Mouse (Mus musculus): ENCODE data around the gene A930033H14Rik.

Gene A930033H14Rik

DNA sequence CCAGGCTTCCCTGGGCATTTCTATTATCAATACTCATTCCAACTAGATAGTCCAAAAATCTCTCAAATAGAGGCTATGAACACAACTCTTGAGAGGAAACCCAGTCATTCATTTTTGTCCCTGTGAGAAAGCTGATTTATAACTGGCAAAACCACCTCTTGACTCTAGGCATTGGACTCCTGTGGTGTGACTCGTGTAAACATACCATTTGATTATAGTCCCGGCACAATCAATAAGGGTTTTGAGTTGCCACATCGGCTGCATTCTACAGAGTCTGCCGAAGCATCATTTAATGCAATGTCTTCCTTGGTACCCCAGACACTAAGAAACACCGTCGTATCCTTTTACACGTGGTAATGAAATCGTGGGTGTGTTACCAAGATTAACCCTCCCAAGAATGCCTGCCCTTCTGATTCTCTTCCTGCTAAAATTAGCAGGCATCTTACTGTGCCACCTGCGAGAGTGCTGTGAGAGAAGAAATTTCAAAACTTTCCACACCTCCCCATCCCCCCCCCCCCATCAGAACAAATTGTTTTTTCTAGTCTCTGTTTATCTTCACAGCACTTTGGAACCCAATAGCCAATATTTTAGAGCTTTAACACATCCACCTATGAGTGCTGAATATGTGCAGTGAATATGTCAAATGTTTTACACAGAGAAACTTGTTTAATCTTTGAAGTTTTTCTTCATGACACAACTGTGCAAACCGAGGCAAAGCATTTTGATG, 22.3 kb downstream of the A930033H14Rik start:
- no peak for DNase-seq

- DNase-seq, result no peak
Observed at GRCm38 (mm10) chr10:69187773-69188443, 25.0 kb downstream of the A930033H14Rik start.

DNA sequence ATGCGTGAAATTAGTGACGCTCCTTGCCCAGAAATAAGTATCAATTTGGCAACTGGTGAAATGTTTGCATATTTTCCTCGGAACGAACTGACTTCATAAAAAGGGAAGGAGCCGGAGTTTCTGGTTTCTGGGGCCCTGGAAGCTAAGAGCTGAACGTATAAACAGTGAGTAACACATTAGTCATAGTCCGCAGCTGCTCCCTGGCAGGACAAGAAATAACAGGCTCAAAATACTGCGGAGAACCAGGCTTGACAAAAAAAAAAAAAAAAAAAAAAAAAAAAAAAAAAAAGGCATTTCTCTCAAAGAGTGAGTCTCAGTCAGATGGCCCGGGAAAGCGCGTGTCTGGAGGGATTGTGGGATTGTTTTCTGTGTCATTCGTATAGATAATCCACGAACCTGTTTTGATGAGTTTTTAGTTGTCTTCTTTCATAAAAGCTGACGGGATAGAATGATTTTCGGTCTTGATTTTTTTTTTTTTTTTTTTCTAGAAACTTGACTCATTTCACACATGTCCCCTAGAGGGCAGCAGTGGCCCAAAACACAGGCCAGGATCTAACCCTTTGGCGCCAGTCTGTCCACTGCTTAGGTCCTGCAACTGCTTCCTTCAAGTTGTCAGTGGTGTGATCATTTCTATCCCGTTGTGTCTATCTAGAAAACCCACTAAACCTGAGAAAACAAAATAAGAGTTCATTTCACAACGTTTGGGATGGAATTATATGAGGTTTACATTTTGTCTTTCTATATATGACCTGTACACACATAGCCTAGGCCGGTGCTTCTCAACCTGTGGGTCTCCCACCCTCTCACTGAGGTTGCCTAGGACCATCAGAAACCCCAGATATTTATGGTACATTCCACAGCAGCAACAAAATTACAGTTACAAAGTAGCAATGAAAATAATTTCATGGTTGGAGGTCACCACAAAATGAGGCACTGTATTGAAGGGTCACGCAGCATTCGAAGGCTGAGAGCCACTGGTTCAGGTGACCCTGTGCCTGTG, 26.7 kb downstream of the A930033H14Rik start:
- peak; percentile 60 for DNase-seq

DNA sequence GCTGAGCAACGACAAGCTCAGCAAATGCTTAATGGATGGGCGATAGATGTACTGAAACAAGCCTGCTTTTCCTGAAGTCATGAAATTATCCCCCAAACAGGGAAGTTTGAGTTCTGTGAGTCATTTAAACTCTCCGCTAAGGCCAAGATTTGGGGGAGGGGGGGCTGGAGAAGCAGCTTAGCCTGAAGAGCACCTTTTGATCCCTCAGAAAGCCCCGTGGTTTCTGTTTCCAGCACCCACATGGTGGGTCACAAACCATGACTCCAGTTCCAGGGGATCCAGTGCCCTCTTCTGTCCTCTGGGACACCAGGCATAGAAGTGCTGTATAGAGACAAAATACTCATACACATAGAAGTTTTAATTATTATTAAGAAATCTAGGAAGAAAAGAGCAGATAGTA, 27.5 kb downstream of the A930033H14Rik start:
- DNase-seq, result no peak

- no peak for DNase-seq
Observed at GRCm38 (mm10) chr10:69184903-69185302, 28.0 kb downstream of the A930033H14Rik start.

GRCm38 (mm10) chr10:69180997-69181396, 31.9 kb downstream of the A930033H14Rik start:
- DNase-seq, result no peak

GRCm38 (mm10) chr10:69179341-69179740, 33.6 kb downstream of the A930033H14Rik start:
- DNase-seq, result no peak

DNA sequence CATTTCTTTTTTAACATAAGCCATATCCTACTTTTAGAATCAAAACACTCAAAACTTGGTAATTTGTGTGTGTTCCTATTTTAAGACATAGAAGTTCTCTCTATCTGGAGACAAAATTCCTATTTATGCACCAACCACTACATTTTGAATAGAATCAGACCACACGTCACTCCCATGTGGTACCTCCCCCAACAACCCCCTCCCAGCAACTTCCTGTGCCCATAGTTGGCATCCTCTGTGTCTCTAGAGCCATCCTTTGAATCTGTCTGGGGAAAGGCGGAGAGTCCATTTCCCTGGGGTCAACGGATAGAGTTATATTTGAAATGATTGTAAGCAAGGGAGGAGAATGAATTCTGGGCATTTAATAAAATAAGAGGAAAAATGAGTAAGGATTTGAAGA, 36.8 kb downstream of the A930033H14Rik start:
- no peak for DNase-seq

- no peak for DNase-seq
Observed at GRCm38 (mm10) chr10:69172412-69172811, 40.5 kb downstream of the A930033H14Rik start.

DNA sequence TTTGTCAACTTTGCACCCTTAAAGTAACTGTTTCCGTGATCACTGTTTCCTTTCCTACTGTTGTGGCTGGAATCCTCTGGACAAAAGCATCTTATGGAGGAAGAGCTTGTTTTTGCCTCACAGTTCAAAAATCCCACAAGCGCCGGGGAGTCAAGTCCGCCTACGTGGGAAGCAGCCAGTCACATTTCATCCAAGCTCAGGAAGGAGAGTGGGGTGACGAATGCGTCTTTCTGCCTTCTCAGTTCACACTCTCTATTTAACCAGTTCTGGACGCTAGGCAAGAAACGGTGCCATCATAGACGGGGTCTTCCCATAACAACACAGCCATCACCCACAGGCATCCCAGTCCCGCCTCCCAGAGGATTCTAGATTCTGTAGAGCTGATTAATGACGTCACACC, 46.4 kb downstream of the A930033H14Rik start:
- DNase-seq, result no peak

DNA sequence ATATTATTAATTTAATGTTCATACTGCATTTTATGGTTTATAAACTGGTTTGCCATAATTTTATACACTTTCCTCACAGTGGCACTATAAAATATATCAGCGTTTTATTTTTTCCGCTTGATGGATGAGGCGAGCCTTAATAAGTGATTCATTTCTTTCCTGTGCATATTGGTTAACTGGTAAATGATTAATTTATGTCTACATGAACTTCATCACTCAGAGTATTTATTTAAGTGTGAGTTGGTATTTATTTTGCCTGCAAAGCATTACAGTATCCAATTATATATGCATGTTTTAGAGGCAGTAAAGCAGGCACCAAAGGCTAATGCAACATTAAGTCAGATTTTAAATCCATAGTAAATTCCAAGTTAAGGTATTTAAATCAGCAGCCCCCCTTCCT, 47.1 kb downstream of the A930033H14Rik start:
- no peak for DNase-seq

DNA sequence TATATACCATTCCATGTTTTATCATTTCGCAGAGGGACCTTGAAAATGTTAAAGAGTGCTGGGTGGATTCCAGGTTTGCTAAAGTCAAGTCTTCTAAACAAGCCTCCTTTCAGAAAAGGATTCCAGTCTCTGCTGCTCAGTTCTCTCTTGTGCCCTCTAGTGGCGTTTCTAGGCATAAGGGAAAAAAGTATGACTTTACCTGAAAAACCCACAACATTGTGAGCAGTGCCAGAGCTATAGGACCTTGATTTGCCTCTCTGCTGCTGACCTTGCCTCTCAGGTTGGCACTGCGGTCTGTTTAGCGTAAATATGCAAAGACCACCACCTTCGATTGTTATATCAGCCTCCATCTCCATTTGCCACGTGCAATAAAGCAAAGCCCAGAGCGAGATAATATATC, 47.8 kb downstream of the A930033H14Rik start:
- DNase-seq, result no peak

DNA sequence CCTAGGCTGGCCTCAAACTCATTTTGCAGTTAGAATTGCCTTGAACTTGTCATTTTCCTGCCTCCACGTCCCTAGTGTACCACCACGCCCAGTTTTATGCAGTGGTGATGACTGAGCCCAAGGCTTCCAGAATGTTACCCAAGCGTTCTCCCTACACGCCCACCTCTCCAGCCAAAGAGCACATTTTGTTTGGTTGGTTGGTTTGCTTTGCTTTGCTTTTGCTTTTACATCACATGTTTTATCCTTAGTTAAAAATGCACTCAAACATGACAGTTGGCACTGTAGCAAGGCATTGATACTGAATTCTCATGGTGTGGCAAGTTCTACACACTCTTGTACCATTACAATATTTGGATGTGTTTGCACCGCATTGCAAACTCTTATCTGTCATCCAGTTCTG, 49.7 kb downstream of the A930033H14Rik start:
- DNase-seq, result no peak

DNA sequence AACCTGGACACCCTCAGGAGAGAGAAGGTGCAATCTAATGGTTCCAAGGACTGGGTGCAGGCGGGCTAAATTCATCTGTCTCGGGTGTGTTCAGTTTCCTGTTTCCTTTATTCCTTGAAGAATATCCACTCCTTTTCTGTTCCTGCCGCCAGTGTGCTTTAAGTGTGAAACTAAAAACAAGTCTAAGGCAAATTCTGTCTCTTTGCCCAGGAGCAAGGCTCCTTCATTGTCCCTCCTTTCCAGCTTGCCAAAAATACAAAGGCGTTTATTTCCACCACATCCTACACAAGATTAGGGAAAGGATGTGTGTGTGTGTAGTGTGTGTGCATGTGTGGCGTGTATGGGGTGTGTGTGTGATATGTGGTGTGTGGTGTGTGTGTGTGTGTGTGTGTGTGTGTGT, 50.3 kb downstream of the A930033H14Rik start:
- no peak for DNase-seq

DNA sequence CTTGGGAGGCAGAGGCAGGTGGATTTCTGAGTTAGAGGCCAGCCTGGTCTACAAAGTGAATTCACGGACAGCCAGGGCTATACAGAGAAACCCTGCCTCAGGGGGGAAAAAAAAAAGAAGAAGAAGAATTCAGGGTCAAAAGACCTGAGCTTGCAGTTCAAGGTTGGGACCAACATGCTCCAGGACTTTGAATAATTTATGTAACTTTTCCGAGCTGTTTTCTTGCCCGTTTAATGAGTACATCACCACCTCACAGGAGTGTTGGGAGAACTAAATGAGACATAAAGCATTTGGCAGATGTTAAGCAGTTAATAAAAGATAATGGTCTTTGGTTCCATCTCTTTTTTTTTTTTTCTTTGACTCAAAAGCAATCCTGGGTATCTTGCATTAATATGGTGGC, 51.4 kb downstream of the A930033H14Rik start:
- no peak for DNase-seq

DNA sequence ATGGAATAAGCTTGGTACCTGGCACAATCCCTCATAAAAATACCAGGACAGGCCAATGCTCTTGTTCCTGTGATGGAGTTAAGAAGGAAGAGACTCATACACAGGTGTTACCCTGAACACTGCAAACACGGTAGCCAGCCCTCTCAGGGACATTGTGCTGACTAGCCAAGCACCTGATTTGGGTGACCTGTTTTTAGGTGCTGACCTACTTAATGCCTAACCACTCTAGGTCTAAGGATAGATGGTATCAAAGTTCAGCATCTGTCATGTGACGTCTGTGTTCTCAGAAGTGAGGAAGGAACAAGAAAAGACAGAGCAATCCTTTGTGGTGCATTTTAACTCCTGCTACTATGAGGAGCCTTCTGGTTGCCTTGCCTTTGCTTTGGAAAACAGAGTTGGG, 52.0 kb downstream of the A930033H14Rik start:
- no peak for DNase-seq

Data from cerebellum, adult 8-10 months (tissue).